Mouse (Mus musculus) gastrocnemius, adult 8-10 months (tissue): ENCODE measurements at regions not wholly inside any gene's neighbourhood (a gene's known extent, or its start where the extent isn't known, plus 50 kb on each side); places are given as distances from the start of the nearest gene placed in this dataset.

Source experiments
- DNase-seq, 2 experiments: peaks; one replicate each; pipeline ENCODE4 v3.0.0; 2022; ENCODE audit warnings: low spot score in 2 of 2

- no peak for DNase-seq
Observed at GRCm38 (mm10) chr3:49520088-49520487, 237.0 kb downstream of the Pcdh18 start.

- no peak for DNase-seq
Observed at GRCm38 (mm10) chr3:49504581-49504980, 252.5 kb downstream of the Pcdh18 start.

GRCm38 (mm10) chr3:49502351-49502750 is 254.8 kb downstream of the Pcdh18 start:
- DNase-seq, result no peak

- DNase-seq, result peak in 1 of 2 experiments; percentile 6
Observed at GRCm38 (mm10) chr3:49485105-49485504, 272.0 kb downstream of the Pcdh18 start.
